Mouse (Mus musculus) left cerebral cortex, adult 11 months (tissue): Measurements from ENCODE around the gene Pofut2.
A peak's percentile ranks its signal among the peaks of the same experiment; 100 is the strongest.

Experiments
- DNase-seq: peaks from one replicate; pipeline ENCODE4 v3.0.0; 2022; ENCODE audit warnings: low spot score

Pofut2 gene

DNA sequence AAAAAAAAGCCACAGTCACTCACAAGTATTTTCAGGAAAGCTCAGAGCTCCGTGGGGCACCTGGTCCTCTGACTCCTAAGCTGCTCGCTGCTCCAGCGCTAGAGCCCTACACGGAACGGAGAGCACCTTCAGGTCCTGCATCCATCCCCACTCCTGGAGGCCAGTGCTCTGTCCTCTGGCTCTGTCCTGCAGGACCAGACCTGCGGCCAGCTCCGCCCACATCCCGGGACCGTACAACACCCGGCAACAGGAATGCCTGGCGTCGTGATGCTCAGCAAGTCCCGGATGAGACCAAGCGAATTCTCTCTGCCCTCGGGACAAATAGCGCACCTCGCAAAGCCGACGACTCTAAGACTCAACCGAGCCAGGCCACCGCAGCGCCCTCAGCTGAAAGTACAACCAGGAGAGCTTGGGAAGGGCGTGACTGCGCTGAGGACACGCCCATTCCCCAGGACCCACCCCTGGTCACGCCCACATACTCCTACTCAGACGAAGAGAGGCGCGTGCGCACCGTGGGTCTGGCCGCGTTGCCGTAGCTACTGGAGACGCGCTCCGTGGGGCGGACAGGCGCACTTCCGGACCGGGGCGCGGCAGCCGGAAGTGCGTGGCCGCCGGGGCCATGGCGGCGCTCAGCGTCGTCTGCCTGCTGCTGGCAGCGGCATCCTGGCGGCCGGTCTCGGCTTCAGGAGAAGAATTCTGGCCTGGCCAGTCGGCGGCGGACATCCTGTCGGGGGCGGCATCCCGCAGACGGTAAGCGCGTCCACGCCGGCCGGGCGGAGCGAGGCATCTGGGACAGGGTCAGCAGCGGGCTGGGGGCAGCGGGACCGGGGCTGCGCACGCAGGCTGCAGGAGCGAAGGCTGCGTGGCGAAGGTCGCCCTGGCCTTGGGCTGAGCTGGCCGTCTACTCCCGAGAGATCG is at the start of gene Pofut2:
Gene Pofut2, plus strand, starts transcription at position 515 of the 918 bp plus-strand sequence.
- peak; percentile 90 for DNase-seq

DNA sequence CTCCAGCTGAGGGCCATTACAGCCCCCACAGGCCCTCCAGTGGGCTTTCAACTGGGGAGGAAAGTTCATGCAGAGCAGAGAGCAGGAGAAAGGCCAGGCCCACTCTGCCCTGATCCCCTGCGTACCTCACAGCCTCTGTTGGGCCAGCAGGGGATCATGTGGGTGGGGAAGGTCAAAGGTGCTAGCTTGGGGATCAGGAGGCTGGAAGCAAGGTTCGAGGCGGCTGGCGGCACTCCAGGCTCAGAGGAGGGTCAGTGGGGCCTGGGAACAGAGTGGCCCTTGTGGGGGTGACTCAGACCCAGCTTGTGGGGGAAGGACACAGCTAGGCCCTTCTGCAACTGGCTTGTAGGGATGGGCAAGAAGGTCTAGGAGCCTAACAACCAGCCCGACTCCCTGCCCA is 49.8 kb upstream of the Pofut2 start:
- DNase-seq: no peak

DNA sequence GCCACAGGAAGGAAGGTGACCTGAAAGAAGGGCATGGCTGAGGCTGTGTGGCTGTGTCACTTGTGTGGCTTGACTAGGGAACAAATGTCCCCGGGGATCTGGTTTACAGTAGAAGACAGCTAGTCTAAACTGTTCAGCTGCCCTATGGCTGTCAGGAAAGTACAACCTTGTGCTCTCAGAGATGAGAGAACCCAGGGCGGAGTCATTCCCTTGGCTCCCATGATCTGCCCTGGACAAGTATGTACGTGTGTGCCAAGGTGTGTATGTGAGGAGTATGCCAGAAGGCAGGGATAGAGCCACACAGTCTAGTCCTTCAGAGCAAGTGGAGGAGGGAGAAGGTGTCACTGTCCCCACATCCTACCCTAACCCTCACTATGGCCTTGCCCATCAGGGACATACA is 48.4 kb upstream of the Pofut2 start:
- no peak for DNase-seq

DNA sequence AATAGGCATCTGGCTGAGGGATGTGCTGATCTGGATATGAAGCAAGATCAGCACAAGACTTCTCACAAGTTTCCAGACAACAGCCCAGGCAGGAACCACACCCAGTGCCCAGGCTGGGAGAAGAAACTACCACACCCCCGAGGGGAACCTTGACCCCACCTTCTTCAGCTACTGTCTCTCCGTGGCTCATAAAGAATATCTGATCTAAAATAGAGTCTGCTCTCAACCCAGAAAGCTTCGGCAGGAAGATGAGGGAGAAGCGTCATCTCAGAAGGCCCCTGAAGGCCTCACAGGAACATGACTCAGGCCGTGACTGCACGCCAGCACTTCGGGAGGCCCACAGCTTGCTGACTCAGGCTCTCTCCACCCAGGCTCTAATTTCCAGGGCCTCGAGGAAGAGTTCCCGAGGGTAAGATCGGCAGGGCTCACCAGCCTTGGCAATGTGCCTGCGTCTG is 47.9 kb upstream of the Pofut2 start:
- DNase-seq: no peak

DNA sequence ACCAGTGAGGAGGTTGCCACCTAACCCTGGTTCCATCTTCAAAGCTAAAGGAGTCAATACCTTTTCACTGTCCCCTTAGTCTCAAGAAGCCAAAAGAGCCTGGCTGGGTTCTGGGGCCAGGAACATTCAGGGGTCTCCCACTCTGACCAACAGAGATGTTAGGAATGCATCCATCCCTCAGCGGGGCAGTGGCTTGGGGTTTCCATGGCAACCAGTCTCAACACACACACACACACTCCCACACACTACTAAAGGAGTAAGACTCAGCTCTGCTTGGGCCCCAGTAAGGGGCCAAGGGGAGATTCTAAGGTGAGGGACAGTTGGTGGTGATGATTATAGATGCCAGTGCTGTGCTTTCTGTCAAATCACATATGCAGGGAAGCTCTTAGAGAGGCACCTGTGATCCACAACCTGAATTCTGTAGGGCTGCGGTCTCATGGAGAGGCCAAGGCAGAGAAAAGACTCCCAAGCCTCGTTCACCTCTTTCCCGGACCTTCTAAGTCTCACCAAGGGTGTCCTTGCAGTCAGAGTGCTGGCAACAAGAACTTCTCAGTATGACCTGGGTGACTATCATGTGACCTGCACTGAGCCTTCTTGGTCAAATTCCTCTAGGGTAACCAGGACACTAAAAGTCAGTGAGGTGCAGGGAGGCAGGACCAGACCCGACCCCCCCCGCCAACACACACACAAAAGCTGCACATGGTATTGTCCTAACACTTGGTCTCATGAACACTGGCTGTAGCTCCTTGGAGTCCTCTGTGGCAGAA is 46.5 kb upstream of the Pofut2 start:
- DNase-seq: no peak

DNA sequence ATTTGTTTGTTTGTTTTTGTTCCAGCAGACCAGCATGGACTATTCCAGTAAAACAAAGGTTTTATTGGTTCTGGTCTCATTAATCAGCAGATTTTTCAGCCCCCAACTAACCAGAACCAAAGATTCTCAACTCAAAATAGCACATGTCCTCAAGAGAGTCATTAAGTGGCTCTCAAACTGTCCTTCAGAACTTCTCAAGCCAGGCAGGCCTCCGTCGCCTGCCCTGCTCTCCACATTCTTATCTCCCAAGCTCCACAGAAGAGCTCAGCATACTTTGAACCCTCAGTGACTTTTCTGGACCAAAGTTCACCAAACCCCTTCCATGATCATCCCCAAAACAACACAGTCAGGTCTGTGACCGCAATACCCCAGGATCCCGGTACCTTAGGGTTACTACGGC is 45.5 kb upstream of the Pofut2 start:
- no peak for DNase-seq

DNA sequence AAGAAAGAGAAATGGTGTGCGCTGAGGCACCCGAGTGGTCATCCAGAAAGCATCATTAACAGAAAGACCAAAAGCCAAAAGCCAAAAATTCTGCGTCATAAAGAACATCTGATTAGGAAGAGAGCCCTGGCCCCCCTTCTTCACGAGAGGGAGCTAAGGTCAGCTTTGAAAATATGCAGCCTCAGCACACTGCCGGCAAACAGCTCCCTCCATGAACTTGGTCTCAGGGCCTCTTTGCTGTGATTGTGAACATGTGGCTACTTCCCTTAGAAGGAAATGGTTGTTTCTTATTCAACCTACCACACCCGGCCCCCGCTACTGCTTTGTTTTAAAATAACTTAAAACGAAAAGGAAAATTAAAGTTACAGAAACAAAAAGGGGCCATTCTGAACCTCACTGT is 44.4 kb upstream of the Pofut2 start:
- no peak for DNase-seq

DNA sequence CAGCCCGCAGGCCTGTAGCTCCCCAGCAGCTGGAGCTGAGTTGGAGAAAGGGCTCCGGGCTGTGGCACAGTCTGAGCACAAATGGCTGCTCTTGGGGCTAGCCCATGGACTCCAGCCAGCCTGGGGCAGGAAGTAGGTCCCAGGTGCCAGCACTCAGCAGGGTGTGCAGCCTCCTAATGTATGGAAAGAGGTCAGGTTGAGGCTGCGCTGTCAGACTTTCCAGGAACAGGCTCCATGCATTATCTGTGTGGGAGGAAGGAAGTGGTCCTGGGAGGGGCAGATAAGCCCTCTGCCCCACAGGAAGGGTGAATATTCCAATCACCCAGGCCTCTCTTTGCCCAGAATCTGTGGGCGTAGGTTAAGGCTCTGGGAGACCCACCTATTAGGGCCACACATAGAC is 43.4 kb upstream of the Pofut2 start:
- no peak for DNase-seq

DNA sequence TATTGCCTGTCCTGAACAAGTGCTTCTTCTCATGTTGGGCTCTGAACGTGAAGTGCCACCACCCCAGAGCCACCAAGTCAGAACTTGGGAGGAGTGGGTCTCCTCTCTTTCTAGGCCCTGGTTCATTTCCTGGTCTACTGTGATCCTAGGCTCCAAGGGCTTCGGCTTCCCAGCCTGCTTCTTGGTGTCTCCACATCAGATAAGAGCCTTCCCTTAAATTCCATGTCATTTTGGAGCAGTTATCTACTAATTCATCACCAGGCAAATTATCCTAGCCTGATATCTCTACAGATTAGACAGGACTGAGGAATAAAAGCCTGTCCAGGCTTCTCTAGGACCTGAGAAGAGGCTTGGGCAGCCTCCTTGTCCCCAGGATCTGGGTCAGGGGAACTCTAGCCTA is 42.7 kb upstream of the Pofut2 start:
- DNase-seq: no peak

DNA sequence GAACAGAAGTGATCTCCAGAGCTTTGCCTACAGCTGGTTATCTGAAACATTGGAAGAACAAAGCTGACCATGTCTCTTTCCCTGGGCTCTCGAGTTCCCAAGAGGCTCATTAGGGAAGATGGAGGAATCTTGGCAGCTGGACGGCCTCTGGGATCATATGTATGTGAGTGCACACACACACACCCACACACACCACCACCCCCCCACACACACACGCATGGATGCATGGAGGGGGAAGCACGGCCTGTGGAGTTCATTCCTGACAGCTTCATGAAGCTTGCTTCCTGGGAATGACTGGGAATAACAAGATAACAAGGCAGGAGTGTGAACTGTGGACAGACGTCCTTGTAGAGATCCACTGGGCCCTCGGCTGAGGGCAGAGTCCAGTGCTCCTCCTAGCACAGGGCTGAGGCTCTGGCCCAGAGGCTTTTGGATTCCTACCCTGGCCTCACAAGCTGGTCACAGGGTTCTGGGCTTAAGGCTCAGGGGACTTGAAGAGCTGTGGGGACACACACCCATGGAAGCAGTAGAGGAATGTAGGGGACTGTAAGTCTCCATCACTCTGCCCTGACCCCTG is 41.8 kb upstream of the Pofut2 start:
- DNase-seq: no peak

DNA sequence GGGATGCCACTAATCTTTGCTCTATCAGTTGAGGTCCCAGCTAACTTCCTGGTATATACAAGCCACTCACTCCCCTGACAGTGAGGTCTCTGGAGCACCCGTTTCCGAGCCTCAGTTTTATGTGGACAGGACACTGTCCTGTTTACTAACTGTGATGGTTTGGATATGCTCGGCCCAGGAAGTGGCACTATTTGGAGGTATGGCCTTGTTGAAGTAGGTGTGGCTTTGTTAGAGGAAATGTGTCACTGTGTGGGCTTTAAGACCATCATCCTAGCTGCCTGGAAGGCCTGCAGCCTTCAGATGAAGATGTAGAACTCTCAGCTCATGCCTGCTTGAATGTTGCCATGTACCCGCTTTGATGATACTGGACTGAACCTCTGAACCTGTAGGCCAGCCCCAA is 41.0 kb upstream of the Pofut2 start:
- DNase-seq: no peak

DNA sequence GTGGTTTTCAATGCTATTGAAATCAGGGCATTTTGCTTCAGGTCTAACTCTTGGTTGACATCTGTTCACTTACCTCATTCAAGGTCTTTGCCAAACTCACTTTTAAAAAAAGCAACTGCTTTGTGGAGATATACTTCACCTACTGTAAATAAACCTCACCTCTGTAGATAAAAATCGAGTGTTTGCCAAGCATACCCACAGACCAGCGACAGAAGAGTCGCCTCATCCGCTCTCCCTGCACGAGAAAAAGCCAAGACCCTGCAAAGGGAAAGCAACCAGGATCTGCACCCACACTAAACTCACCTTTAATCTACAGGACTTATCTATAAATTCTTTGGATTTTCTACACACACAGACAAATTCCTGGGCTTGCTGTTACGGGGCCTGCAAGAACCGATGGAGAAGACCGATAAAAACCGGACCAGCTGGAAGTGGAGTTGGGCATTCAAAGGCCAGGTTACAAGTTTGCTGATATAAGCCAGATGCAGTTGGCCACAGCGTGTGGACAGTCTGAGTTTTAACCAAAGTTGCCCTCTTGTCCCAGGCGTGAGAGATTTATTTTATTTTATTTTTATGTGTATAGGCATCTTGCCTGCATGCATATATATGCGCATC is 39.5 kb upstream of the Pofut2 start:
- no peak for DNase-seq

DNA sequence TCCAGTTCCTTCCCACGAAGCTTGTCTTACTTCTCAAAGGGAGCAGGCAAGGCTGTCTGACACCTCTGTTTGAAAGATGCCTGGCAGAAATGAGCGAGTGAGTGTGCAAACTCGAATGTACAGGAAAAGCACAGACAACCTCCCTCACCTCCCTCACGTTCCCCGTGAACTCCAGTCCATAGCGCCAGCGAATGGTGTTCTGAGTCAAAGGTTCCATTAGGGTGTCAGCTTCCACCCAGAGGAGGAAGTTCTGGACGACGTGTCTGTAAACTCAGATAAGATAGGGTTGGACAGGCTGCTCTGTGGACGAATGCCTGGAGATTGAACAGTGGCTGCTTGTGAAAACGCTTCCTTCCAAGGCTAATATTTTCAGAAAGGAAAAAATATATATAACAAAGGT is 37.9 kb upstream of the Pofut2 start:
- DNase-seq: no peak

DNA sequence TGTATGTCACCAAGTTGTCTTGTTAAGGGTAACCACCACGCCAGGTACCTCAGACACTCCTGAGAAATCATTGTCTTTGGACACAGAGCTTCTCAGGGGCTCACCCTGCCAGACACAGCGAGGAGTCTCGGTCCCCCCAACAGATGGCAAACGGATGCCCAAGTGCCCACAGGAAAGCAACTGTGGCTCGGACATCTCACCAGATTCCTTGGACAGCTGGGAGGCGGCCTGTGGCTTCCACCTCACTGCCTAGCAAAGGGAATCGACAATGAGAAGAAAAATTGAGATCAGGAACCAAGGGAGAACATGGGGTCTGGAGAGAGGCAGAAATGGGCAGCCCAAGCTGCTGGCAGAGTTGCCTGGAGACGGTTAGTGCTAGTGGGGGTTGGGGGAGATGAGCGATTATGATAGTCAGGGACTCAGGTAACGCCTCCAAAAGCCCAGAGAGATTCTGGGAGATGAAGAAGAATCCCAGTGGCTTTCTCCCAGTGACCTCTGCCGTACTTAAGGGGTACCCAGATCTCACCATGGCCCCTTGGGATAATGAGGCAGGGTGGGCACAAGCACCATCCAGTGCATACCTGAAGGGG is 36.0 kb upstream of the Pofut2 start:
- DNase-seq: no peak

DNA sequence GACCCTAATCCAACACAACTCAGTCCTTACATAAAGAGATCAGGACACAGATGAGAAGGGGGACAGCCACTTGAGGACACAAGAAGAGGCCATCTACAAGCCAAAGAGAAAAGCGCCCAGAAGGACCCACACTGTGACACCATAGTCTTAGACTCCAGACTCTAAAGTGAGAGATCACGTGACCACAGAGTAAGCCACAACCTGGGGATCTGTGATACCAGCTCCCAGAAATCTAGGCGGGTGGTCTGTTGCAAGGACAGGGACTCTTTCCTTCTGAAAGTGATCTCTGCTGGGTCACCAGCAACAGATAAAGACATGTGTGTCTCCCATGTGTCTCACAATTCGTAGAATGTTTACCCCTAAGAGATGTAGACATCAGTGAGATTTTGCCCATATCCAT is 34.6 kb upstream of the Pofut2 start:
- DNase-seq: no peak

DNA sequence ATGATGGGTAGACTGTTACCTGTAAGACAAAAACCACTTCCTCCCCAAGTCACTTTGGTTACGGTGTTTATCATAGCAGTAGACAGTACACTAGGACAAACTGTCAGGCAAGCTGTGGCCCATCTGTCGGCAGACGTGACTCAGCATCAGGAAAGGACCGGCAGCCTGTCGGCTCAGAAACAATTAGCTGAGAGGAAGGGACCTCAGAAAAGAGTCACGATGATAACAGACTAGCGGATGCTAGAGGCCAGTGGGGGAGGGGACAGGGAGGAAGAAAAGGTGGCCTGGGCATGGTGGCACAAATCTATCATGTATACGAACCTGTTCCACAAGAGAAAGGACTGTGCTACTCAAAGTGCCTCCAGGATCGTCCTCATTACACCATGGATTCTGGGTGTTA is 33.6 kb upstream of the Pofut2 start:
- no peak for DNase-seq

DNA sequence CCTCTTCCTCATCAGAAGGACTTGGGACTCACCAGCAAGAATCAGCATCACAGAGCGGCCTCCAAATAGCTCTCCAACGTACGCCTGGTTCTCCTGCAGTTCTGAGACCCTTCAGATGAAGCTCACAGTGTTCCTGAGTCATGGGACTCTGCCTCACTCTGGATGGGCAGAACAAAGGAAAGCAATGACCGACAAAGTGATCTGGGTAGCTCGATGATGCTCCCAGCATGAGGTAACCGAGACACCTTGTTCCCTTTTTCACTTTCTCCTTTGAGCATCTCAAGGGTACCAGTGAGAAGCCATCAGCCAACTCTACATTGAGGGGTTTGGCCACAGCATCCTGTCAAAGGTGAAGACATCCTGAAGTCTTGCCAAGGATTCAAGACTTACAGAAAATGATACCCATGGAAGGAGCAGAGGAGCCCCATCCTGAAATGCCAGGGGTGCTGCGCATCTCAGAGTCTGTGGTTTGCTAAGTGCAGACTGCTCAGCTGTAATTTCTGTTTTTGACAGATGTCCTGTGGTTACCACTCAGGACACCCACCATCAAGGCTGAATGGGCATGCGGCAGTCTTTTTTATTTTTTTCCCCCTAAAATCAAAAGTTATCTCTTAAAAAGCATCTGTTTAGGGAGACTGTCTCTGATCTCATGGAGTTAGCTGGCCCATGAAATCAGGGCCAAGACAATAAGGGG is 32.9 kb upstream of the Pofut2 start:
- no peak for DNase-seq

DNA sequence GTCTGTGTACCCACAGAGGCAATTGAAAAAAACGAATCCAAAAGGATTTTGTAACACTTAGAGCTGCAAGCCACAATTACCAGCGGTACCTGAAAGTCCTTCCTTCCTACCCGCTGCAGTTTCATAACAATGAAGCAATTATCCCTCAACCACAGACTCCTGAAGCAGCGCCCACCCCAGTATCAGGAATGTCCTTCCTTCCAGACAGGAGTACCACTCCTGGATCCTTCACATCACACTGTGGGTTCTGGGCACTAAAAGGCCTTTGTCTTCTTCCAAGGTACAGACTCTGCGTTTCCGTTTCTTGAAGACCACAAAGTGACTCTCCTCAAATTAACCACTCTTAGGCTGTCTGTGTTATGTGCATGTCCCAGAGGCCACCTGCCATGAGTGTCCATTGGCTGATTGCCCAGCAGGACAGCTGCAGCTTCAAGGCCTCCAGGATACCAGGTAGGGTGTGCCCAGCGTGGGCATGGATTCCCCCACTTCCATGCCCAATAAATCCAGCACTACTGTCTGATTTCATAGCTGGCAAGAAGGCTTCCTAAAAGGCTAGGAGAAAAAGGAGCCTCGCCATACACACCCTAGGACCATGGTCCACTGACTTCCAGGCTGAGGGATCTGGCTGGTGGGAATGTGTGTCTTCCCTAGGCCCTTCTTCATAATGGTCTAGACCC is 32.2 kb upstream of the Pofut2 start:
- DNase-seq: no peak

DNA sequence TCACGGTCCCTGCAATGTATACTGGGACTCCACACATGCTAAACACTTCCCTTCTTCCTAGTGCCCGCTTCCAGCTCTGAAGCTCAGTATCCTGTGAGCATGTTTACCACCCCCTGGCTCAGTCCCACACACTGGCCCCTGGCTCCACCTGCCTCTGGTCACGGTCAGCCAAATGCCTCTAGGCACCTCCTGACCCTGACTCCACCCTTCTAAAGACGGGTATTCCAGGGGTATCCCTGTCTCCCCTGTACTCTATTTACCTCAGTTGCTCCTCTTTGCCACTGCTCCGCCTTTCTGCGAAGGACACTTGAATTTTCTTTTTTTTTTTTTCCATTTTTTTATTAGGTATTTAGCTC is 31.7 kb upstream of the Pofut2 start:
- DNase-seq: no peak

DNA sequence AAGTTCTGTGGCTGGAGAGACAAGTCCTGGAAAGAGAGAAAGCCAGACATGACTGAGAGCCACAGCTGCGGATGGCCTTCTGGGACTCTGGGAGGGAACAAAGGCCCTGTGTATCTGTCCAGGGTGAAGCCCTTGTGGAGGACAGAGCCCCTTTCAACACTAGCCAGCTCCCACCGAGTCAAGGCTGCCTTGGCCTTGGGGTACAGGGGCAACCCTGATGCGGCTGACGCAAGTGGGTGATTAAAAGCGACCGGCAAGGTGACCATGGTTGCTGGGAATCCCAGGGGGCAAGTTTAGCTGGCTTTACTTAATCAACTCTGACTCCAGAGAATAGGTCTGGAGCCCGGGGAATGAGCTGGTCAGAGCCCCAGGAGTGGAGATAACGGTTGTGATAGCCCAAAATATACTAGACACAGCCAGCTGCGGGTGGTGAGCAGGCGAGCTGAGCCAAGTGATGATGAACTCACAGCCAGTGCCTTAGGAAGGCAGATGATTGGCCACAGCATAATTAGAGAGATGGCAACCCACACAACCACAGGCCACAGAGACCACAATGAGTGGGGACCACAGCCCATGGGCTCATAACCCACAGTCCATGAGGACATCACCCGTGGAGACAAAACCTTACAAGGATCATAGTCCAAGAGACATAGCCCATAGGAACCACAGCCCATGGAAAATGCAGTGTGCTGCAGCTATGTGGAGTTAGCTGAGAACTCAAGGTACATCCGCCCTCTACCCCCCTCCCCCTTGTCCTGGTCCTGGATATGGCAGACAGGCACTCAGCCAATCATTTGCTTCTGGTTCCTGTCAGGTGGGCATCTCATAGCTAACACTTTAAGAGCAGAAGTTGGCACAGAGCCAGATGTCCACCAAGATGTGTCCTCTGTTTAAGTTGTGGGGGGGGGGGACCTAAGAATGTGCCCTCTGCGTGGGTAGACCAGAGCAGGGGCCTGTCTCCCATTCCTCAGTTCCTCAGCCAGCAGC is 29.1 kb upstream of the Pofut2 start:
- DNase-seq: no peak
